Mouse (Mus musculus) G1E (cell line): Measurements from ENCODE around the gene Pknox2.

Experiments
- CTCF ChIP-seq: IDR thresholded peaks from 2 replicates; pipeline ENCODE4 v1.5.1; 2012; ENCODE audit warnings: low read depth, low read length, inconsistent platforms, mixed read lengths
- GATA1 ChIP-seq: IDR thresholded peaks from 2 replicates; pipeline ENCODE4 v1.6.1; 2012; ENCODE audit warnings: borderline replicate concordance, low read length, inconsistent platforms, mixed read lengths
- POLR2AphosphoS5 ChIP-seq: IDR thresholded peaks from 2 replicates; pipeline ENCODE4 v1.6.1; 2012; ENCODE audit warnings: low read depth, low read length, inconsistent platforms; ENCODE audit not compliant: insufficient replicate concordance
- TAL1 ChIP-seq: conservative IDR thresholded peaks from 2 replicates; pipeline ENCODE4 v1.6.1; 2012; ENCODE audit warnings: low read depth, low read length, inconsistent platforms, mixed read lengths

DNA sequence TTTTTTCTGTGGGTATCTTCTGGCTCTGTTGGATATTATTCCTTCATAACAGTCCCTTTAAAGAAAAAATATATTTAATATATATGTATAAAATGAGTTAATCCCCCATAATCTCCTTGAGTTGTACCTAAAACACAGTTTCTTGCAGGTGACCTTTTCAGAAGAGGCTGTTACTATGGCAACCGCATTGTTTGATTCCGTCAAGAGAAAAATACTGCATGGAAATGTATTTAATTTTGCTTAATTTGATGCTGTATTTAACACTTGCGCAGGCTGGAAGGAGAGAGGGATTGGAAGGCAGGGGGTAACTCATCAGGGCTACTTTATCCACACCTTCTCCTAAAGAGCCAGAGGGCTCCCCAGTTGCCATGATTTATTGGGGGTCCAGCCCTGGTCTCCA lies 108.3 kb downstream of the Pknox2 start:
- TF ChIP-seq CTCF (no peak), GATA1 (no peak), POLR2AphosphoS5 (no peak), TAL1 (no peak)
